Mouse (Mus musculus): ENCODE measurements around the gene Mblac2. TPM values are rescaled to one million over a fixed set of nuclear protein-coding genes. Genes with fewer than 3 reads are reported as not detected.

The Mblac2 gene
- polyA plus RNA-seq (2015; fragmentation: Nextera tagmentation; extraction: Ambion mirVana) = 7.1 and 7.2 TPM in 2 replicates

DNA sequence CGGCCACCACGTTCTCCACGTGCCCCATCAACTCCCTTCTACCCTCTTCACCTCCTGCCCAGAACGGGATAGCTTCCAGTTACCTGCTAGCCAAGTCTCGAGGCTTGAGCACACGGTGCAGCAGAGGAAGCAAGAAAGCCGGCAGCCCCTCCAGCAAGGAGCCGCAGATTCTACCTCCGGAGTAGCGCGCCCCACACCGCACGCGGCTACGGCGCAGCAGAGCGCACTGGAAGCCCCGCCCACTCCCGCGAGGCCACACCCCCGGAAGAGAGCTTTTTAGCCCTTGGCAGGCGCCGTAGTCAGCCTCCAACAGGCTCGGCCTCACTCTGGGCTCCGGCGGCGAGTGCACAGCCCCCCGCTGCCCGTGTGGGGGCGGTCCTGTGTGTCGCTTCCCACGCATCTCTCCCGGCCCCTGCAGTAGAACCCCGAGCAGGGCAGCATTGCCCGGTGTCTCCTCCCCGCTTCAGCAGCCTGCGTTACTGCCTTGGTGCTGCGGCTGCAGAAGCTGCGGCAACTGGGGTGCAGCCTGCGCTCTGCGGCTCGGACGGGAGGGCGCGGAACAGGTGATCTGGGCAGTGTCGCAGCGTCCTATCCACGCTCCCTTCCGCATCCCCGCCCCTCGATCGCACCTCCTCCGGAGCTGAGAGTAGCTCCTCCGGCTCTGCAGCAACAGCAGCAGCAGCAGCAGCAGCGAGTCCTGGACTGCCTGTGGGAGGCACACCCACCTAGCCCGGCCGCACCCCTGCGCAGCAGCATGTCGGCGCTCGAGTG, at the start of gene Mblac2, which contains the start of gene Polr3g:
TSS of gene Mblac2 (plus strand) at position 567 of the 771 bp plus-strand sequence.
TSS of gene Polr3g (minus strand) at position 239 of the 771 bp plus-strand sequence.
- Histone ChIP-seq H3K4me1 (peaks cover 23% of the 10 kb centered on the region), H3K9ac (peak within 1 kb of the TSS; percentile 63), H3K27ac (peak within 1 kb of the TSS; percentile 94), H3K9me3 (replicated peaks) (no peaks in the 10 kb centered on the region), H3K36me3 (no peaks in the 10 kb centered on the region), H3K4me2 (peak within 1 kb of the TSS; percentile 96), H3K4me3 (replicated peaks) (peak within 1 kb of the TSS; percentile 79), H3K27me3 (no peaks in the 10 kb centered on the region)
- ATAC-seq (replicated peaks; ENCODE audit: low FRiP score) = peak; percentile 97
- WGBS = under 1% methylated on average over 61 of the region's 61 CpGs

DNA sequence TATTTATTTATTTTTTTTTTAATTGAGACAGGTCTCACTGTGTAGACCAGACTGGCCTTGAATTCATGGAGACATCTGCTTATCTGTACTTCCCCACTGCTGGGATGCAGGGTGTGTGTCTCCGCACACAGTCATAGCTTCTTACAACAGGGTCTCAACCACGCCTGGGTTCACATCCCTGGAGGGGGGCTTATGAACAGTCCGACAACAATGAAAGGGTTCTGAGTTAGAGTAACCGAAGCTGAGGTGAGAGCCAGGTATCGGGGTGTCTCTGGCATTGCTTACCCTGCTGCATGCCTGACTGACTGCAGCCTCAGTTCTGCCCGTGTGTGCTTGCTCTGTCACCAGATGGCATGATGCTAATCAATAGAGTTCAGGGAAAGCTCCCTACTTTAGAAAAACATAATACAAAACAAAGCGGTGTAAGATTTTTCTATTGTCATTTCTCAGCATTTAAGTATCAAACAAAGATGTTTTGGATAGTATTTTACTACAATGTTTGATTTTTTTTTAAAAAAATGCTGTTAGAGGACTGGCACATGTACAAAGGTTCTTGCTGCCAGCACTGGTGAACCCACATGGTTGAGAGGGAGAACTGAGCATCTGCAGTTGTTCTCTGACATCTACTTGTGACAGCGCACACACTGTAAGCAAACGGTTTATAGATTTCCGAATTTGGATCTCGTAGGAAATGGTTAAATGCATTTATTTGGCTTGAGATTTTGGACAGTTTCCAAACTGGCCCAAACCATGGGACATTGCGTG, 47.4 kb upstream of the Mblac2 start:
- WGBS = 84% methylated on average over 12 of the region's 12 CpGs
- no peaks in the 10 kb centered on the region for H3K27me3 ChIP-seq
- no peaks in the 10 kb centered on the region for H3K9me3 ChIP-seq (replicated peaks)
- H3K9ac ChIP-seq = no peak overlapping the region
- no peak; the same call in 1 of the 2 replicates for ATAC-seq (replicated peaks; ENCODE audit: low FRiP score)
- no peak overlapping the region for H3K4me3 ChIP-seq (replicated peaks)
- no peak overlapping the region for H3K27ac ChIP-seq
- H3K36me3 ChIP-seq = peaks cover 37% of the 10 kb centered on the region
- H3K4me1 ChIP-seq = peaks cover 6% of the 10 kb centered on the region
- no peak overlapping the region for H3K4me2 ChIP-seq

DNA sequence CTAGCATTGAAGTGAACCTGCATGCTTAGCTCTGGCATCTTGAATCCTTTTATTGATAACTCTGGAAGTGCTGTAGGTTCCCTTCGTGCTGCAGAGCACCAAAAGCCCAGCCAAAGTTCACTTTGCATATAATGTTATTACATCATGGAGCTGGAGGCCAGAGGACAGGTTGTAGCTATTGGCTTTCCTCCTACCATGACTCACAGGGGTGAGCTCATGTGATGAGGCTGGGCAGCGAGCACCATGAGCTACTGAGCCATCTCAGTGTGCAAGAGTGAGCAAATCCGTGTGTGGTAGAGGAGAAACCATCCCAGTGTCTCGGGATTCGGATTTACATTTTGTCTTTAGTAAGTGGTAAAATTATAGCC, 46.8 kb upstream of the Mblac2 start:
- no peaks in the 10 kb centered on the region for H3K9me3 ChIP-seq (replicated peaks)
- no peak overlapping the region for H3K9ac ChIP-seq
- no peak overlapping the region for H3K4me2 ChIP-seq
- peaks cover 43% of the 10 kb centered on the region for H3K36me3 ChIP-seq
- no peaks in the 10 kb centered on the region for H3K27me3 ChIP-seq
- WGBS = 93% methylated on average over 5 of the region's 5 CpGs
- no peak overlapping the region for H3K4me3 ChIP-seq (replicated peaks)
- ATAC-seq (replicated peaks; ENCODE audit: low FRiP score) = no peak
- H3K27ac ChIP-seq = no peak overlapping the region
- 0 out of 2 replicates have a peak, but pooled peaks cover 2% of the 10 kb centered on the region for H3K4me1 ChIP-seq

DNA sequence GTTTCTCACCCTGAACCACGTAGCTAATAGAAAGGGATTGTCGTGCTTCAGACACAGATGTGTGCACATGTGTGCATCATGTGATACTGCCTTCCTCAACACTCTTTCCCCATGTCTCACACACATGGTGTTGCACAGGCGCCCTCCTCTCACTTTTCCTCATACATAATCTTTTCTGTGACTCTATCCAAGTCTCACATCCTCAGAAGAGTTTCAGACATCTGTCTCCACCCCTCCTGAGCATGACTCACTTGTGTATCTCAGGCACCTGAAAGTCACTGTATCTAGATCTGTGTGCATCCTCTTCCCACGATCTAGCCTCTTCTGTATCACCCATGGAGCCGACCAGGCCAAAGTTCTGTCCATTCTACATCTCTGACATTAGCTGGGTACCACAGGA, 43.4 kb upstream of the Mblac2 start:
- Histone ChIP-seq H3K4me3 (replicated peaks) (no peak overlapping the region), H3K9me3 (replicated peaks) (no peaks in the 10 kb centered on the region), H3K9ac (no peak overlapping the region), H3K36me3 (peaks cover 53% of the 10 kb centered on the region), H3K4me2 (no peak overlapping the region), H3K27me3 (no peaks in the 10 kb centered on the region), H3K27ac (no peak overlapping the region), H3K4me1 (no peaks in the 10 kb centered on the region)
- WGBS = 92% methylated on average over 5 of the region's 5 CpGs
- no peak for ATAC-seq (replicated peaks; ENCODE audit: low FRiP score)

DNA sequence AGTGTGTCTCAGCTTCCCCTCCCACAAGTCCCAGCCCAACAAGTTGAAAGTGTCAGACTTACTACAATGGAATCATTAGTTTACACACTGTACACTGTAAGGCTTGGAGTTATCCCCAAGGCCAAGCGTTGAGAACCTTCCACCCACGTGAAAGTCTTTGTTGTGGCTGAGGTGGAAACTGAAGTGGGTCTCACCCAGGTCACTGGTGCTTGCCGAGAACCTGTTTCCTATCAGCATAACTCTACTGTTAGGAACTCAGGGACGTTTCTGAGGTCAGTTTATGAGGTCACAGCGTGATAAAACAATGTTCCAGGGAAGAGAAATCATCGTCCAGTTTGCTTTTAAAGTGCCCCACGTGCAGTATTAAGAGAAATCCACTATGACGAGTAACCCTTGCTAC, 35.8 kb upstream of the Mblac2 start:
- no peaks in the 10 kb centered on the region for H3K9me3 ChIP-seq (replicated peaks)

DNA sequence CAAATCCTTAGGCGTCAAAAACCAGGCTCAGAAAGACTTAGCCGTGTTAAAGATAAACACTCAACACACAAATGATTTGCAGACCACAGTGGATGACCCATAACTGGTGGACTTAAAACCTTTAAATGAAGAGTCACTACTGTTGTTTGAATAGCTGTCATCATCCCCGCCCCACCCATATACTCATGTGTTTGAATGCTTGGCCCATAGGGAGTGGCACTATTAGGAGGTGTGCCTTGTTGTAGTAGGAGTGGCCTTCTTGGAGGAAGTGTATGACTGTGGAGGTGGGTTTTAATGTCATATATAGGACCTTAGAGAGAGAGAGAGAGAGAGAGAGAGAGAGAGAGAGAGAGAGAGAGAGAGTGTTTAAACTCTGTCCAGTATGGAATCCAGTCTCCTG, 28.0 kb upstream of the Mblac2 start:
- no peak overlapping the region for H3K4me2 ChIP-seq
- no peak overlapping the region for H3K4me3 ChIP-seq (replicated peaks)
- no peaks in the 10 kb centered on the region for H3K4me1 ChIP-seq
- H3K9me3 ChIP-seq (replicated peaks) = no peaks in the 10 kb centered on the region
- H3K27me3 ChIP-seq = no peaks in the 10 kb centered on the region
- H3K27ac ChIP-seq = no peak overlapping the region
- no peak for ATAC-seq (replicated peaks; ENCODE audit: low FRiP score)
- 93% methylated on average over 3 of the region's 3 CpGs for WGBS
- peaks cover 11% of the 10 kb centered on the region; the same call in 1 of the 2 replicates for H3K36me3 ChIP-seq
- H3K9ac ChIP-seq = no peak overlapping the region

More for the DNA sequence above, 35.8 kb upstream of the Mblac2 start:
- Histone ChIP-seq H3K4me2 (no peak overlapping the region), H3K4me3 (replicated peaks) (no peak overlapping the region), H3K27me3 (no peaks in the 10 kb centered on the region), H3K36me3 (peaks cover 44% of the 10 kb centered on the region), H3K4me1 (no peaks in the 10 kb centered on the region), H3K9ac (no peak overlapping the region), H3K27ac (no peak overlapping the region)
- ATAC-seq (replicated peaks; ENCODE audit: low FRiP score) = no peak
- 79% methylated on average over 8 of the region's 8 CpGs for WGBS

DNA sequence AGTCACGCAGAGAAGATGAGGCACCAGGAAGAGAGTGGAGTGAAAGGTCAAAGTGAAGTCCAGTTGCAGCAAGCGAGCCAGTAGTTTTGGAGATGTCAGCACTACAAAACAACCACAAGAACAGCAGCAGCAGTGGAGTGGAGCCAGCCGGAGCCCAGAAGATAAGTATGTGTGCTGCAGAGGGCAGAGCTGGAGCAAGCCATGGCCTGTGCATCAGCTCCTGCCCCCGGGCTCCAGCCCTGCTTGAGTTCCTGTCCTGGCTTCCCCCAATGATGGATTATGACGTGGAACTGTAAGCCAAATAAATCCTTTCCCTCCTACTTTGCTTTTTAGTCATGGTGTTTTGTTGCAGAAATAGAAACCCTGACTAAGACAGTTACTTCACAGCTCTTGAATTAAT, 26.9 kb upstream of the Mblac2 start:
- Histone ChIP-seq H3K27ac (no peak overlapping the region), H3K9me3 (replicated peaks) (no peaks in the 10 kb centered on the region), H3K4me1 (no peaks in the 10 kb centered on the region), H3K4me3 (replicated peaks) (no peak overlapping the region), H3K27me3 (no peaks in the 10 kb centered on the region), H3K9ac (no peak overlapping the region), H3K36me3 (peaks cover 11% of the 10 kb centered on the region; the same call in 1 of the 2 replicates), H3K4me2 (no peak overlapping the region)
- 79% methylated on average over 5 of the region's 5 CpGs for WGBS
- ATAC-seq (replicated peaks; ENCODE audit: low FRiP score) = no peak

DNA sequence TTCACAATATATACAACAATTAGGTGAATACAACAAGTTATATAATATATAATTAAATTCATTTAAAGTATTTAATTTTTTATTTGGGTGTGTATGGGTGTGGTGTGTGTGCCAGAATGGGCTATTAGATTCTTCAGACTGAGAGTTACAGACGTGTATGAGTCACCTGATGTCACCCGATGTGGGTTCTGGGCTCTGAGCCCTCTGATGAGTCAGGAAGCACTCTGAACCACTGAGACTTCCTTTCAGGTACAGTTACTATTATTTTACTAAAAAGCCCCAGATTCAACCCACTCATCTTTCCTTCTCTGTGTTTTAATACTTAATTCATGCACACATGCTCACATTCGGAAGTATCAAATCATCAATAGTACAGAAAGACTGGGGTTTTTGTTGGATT, 26.3 kb upstream of the Mblac2 start:
- 89% methylated on average over 3 of the region's 3 CpGs for WGBS
- Histone ChIP-seq H3K27me3 (no peaks in the 10 kb centered on the region), H3K9ac (no peak overlapping the region), H3K4me1 (no peaks in the 10 kb centered on the region), H3K4me2 (no peak overlapping the region), H3K4me3 (replicated peaks) (no peak overlapping the region), H3K36me3 (peaks cover 16% of the 10 kb centered on the region), H3K27ac (no peak overlapping the region), H3K9me3 (replicated peaks) (no peaks in the 10 kb centered on the region)
- ATAC-seq (replicated peaks; ENCODE audit: low FRiP score) = no peak

DNA sequence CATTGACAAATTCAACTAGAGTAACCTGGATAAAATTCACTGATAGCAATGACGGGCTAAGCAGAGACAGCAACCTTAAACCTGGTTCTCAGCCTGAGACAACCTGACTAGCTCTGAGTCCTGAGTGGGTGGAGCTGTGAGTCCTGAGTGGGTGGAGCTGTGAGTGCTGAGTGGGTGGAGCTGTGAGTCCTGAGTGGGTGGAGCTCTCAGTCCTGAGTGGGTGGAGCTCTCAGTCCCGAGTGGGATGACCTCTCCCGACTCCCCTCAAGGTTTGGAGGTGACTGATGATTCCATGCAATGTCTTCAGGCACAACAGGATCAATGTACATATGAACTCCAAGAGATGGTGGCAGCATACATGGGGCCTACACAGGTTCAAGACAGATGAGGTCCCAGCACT, 21.6 kb upstream of the Mblac2 start:
- H3K9me3 ChIP-seq (replicated peaks) = no peaks in the 10 kb centered on the region

DNA sequence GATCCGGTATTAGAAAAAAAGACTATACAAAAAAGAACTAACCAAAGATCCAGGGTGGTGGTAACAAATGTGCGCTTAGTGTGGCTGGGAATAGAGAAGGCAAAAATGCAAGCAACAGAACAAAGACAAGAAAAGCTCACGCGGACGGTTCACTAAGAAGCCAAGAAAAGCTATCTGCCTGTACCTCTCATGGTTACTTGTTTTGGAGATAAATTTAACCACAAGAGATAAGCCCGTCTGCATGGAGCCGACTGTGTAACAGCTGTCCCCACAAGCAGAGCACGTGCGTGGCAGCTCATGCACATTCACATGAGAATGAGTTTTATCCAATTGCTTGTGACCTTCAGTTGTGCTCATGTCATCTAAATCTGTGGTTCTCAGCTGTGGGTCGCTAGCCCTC, 20.7 kb upstream of the Mblac2 start:
- H3K36me3 ChIP-seq = peaks cover 5% of the 10 kb centered on the region

More for the DNA sequence above, 21.6 kb upstream of the Mblac2 start:
- 92% methylated on average over 3 of the region's 3 CpGs for WGBS
- H3K27ac ChIP-seq = no peak overlapping the region
- H3K4me1 ChIP-seq = no peaks in the 10 kb centered on the region
- H3K4me3 ChIP-seq (replicated peaks) = no peak overlapping the region
- H3K36me3 ChIP-seq = peaks cover 5% of the 10 kb centered on the region
- H3K9ac ChIP-seq = no peak overlapping the region
- H3K4me2 ChIP-seq = no peak overlapping the region
- 0 out of 2 replicates have a peak, but pooled peaks have one; percentile 36 for ATAC-seq (replicated peaks; ENCODE audit: low FRiP score)
- H3K27me3 ChIP-seq = no peaks in the 10 kb centered on the region

DNA sequence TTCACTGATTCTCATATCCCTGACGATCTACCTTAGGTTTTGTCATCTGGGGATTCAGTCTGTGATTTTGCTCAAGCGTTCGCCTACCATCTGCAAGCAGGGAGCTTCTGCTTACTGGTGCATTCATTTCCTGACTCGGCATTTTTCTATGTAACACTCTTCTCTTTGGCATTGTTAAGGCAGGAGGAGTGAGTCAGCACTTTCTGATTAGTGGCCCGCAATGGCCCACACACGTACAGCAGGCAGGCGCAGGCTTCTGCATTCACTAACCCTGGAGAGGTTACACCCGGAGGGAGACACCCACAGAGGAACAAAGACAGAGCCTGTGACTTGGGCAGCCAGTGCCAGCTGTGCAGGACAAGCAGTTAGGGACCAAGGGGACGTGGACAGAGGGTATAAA, 19.5 kb upstream of the Mblac2 start:
- Histone ChIP-seq H3K4me3 (replicated peaks) (no peak overlapping the region), H3K36me3 (peaks cover 5% of the 10 kb centered on the region), H3K9ac (no peak overlapping the region), H3K27me3 (no peaks in the 10 kb centered on the region), H3K4me1 (no peaks in the 10 kb centered on the region), H3K27ac (no peak overlapping the region), H3K9me3 (replicated peaks) (no peaks in the 10 kb centered on the region), H3K4me2 (no peak overlapping the region)
- 63% methylated on average over 9 of the region's 9 CpGs for WGBS
- peak; percentile 70; the same call in 1 of the 2 replicates for ATAC-seq (replicated peaks; ENCODE audit: low FRiP score)

More for the DNA sequence above, 20.7 kb upstream of the Mblac2 start:
- Histone ChIP-seq H3K4me3 (replicated peaks) (no peak overlapping the region), H3K9ac (no peak overlapping the region), H3K27ac (no peak overlapping the region), H3K27me3 (no peaks in the 10 kb centered on the region), H3K4me1 (no peaks in the 10 kb centered on the region), H3K4me2 (no peak overlapping the region), H3K9me3 (replicated peaks) (no peaks in the 10 kb centered on the region)
- ATAC-seq (replicated peaks; ENCODE audit: low FRiP score) = 0 out of 2 replicates have a peak, but pooled peaks have one; percentile 46
- WGBS = 85% methylated on average over 10 of the region's 10 CpGs

DNA sequence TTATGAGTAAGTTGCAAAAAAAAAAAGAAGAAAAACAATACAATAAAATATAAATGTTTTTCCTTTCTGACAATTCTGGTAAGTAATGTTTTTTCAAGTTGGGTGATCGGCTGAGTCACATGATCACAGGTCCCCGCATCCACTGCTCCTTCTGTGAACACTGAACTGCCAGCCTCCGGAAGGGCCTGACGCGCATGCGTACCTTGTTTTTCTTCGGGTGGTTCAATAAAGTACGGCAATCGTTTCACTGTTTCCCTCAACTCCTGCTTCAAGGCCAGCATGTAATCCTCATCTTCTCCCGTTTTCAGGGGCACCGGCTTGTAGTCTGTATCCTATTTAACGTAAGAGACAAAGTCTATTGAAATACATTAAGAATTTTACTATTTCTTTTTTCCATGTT, 16.7 kb upstream of the Mblac2 start:
- no peak overlapping the region for H3K4me2 ChIP-seq
- H3K9ac ChIP-seq = no peak overlapping the region
- no peak for ATAC-seq (replicated peaks; ENCODE audit: low FRiP score)
- H3K27me3 ChIP-seq = no peaks in the 10 kb centered on the region
- H3K9me3 ChIP-seq (replicated peaks) = no peaks in the 10 kb centered on the region
- H3K4me3 ChIP-seq (replicated peaks) = no peak overlapping the region
- no peak overlapping the region for H3K27ac ChIP-seq
- H3K4me1 ChIP-seq = no peaks in the 10 kb centered on the region
- WGBS = 95% methylated on average over 12 of the region's 12 CpGs
- peaks cover 24% of the 10 kb centered on the region for H3K36me3 ChIP-seq
